Mouse (Mus musculus): ENCODE results near the gene Plekha8.

GRCm38 (mm10) chr6:54590691-54591090, 4.2 kb upstream of the Plekha8 start:
- TF ChIP-seq EP300 (IDR thresholded peaks at IDR 0.05; ENCODE audit: low read depth) (no peak), CTCF (IDR thresholded peaks at IDR 0.05; ENCODE audit: low read depth) (no peak)

Data from liver, embryonic 14.5 days (tissue).